Mouse (Mus musculus): ENCODE data around the gene Cd300ld3. TPM values are rescaled to one million over a fixed set of nuclear protein-coding genes. Genes with fewer than 3 reads are reported as not detected.

Gene Cd300ld3
- polyA plus RNA-seq, 1 experiment = 29.1 TPM

GRCm38 (mm10) chr11:115004070-115004469 is 44.1 kb downstream of the Cd300ld3 start:
- TF ChIP-seq CTCF (IDR thresholded peaks at IDR 0.05; ENCODE audit: extremely low read depth, insufficient read depth, insufficient read length, insufficient replicate concordance) (no peak), POLR2A (IDR thresholded peaks at IDR 0.05; ENCODE audit: low read depth, low read length) (no peak)
- no peaks in the 10 kb centered on the region for H3K27me3 ChIP-seq (ENCODE audit: control insufficient read depth, insufficient read depth, low read length)
- peak overlapping the region; percentile 72 for H3K27ac ChIP-seq (ENCODE audit: insufficient read depth, low read length)
- 18% methylated on average over 5 of the region's 5 CpGs for WGBS
- no peaks in the 10 kb centered on the region; the same call in 1 of the 2 replicates for H3K4me1 ChIP-seq (ENCODE audit: control insufficient read depth, insufficient read depth, insufficient read length)
- DNase-seq (ENCODE audit: low read depth in 1 of 2, low spot score in 2 of 2) = no peak
- no peaks in the 10 kb centered on the region for H3K36me3 ChIP-seq (ENCODE audit: control insufficient read depth, insufficient read depth, low read length)
- H3K4me3 ChIP-seq (ENCODE audit: extremely low read depth, insufficient read depth, insufficient read length) = no peak overlapping the region

GRCm38 (mm10) chr11:115001474-115002040 is 46.7 kb downstream of the Cd300ld3 start, which contains the start of gene Cd300c2:
TSS of gene Cd300c2 (minus strand) at chr11:115001880.
- Histone ChIP-seq H3K36me3 (ENCODE audit: control insufficient read depth, insufficient read depth, low read length) (no peaks in the 10 kb centered on the region), H3K27me3 (ENCODE audit: control insufficient read depth, insufficient read depth, low read length) (no peaks in the 10 kb centered on the region), H3K4me3 (ENCODE audit: extremely low read depth, insufficient read depth, insufficient read length) (peak within 1 kb of the TSS; percentile 5; the same call in 1 of the 2 replicates), H3K27ac (ENCODE audit: insufficient read depth, low read length) (peak within 1 kb of the TSS; percentile 67), H3K4me1 (ENCODE audit: control insufficient read depth, insufficient read depth, insufficient read length) (no peaks in the 10 kb centered on the region; the same call in 1 of the 2 replicates)
- WGBS = 40% methylated on average over 7 of the region's 7 CpGs
- DNase-seq (ENCODE audit: low read depth in 1 of 2, low spot score in 2 of 2) = no peak
- TF ChIP-seq CTCF (IDR thresholded peaks at IDR 0.05; ENCODE audit: extremely low read depth, insufficient read depth, insufficient read length, insufficient replicate concordance) (no peak), POLR2A (IDR thresholded peaks at IDR 0.05; ENCODE audit: low read depth, low read length) (no peak)

Other genes with a start within 250 kb of the Cd300ld3 start
- gene Gpr142, start 249.5 kb downstream of the Cd300ld3 start, polyA plus RNA-seq (2012; rRNA removed) = not detected in 2 replicates
- gene Gprc5c, start 197.3 kb downstream of the Cd300ld3 start, polyA plus RNA-seq (2012; rRNA removed) = 9.3 and 9.5 TPM in 2 replicates
- 11.6 and 12.5 TPM in 2 replicates for gene Cd300a, start 158.4 kb downstream of the Cd300ld3 start, polyA plus RNA-seq (2012; rRNA removed)
- 3.1 and 5.3 TPM in 2 replicates for gene Cd300lb, start 114.0 kb downstream of the Cd300ld3 start, polyA plus RNA-seq (2012; rRNA removed)
- gene Cd300c, start 79.3 kb downstream of the Cd300ld3 start, polyA plus RNA-seq (2012; rRNA removed) = 5.8 and 10.8 TPM in 2 replicates
- gene Cd300ld, start 58.5 kb downstream of the Cd300ld3 start, polyA plus RNA-seq (2012; rRNA removed) = 3.3 and 5.5 TPM in 2 replicates
- gene Cd300c2, start 46.5 kb downstream of the Cd300ld3 start, polyA plus RNA-seq (2012; rRNA removed) = 26.0 and 32.8 TPM in 2 replicates
- 0.20 and 0.27 TPM in 2 replicates for gene Cd300ld2, start 32.2 kb downstream of the Cd300ld3 start, polyA plus RNA-seq (2012; rRNA removed)
- 0.93 and 1.3 TPM in 2 replicates for gene Cd300ld4, start 21.4 kb downstream of the Cd300ld3 start, polyA plus RNA-seq (2012; rRNA removed)
- 2.3 and 5.5 TPM in 2 replicates for gene Cd300ld5, start 10.6 kb downstream of the Cd300ld3 start, polyA plus RNA-seq (2012; rRNA removed)
- 4.6 and 4.7 TPM in 2 replicates for gene Cd300e, start 13.8 kb upstream of the Cd300ld3 start, polyA plus RNA-seq (2012; rRNA removed)
- gene Rab37, start 43.0 kb upstream of the Cd300ld3 start, polyA plus RNA-seq (2012; rRNA removed) = 7.8 and 7.9 TPM in 2 replicates
- 24.7 and 31.4 TPM in 2 replicates for gene Cd300lf, start 85.6 kb upstream of the Cd300ld3 start, polyA plus RNA-seq (2012; rRNA removed)
- gene Slc9a3r1, start 114.9 kb upstream of the Cd300ld3 start, polyA plus RNA-seq (2012; rRNA removed) = 51.5 and 63.7 TPM in 2 replicates
- 16.3 and 16.5 TPM in 2 replicates for gene Tmem104, start 139.1 kb upstream of the Cd300ld3 start, polyA plus RNA-seq (2012; rRNA removed)
- 12.3 and 12.5 TPM in 2 replicates for gene Nat9, start 139.4 kb upstream of the Cd300ld3 start, polyA plus RNA-seq (2012; rRNA removed)
- 9.5 and 13.7 TPM in 2 replicates for gene Grin2c, start 218.8 kb upstream of the Cd300ld3 start, polyA plus RNA-seq (2012; rRNA removed)
- gene Fdxr, start 228.6 kb upstream of the Cd300ld3 start, polyA plus RNA-seq (2012; rRNA removed) = 18.7 and 24.6 TPM in 2 replicates
- 1.1 TPM in 2 replicates for gene Fads6, start 249.3 kb upstream of the Cd300ld3 start, polyA plus RNA-seq (2012; rRNA removed)